Mouse (Mus musculus): ENCODE data around the gene Adap2.
"Not testable (repeated sequence)": the region's sequence is repeated elsewhere in the genome, so short reads cannot be mapped to it uniquely, and the experiment has no call there.

Adap2 gene

DNA sequence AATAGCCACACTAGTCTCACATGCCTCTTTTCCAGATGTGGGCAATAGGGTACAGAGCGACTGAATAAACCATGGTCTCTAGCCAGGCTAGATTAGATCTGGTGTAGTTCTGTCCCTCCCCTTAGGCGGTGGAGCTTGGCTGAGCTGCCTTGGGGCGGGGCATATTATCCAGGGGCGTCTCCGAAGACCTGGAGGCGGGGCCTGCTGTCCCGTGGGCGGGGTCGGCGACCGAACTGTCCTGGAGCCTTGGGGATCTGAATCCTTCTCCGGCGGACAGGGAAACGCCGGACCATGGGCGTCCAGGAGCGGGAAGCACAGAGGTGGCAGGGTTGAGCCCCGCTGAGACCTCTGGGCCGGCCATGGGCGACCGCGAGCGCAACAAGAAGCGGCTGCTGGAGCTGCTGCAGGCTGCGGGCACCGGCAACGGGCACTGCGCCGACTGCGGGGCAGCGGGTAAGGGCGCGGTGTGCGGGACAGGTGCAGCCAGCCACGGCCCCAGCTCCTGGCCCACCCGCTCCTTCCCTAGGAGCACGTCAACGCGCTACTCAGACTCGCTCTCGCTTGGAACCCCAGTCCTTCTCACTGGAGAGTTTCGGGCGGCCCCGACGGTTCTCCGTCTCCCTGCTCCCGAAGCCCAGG, at the start of gene Adap2:
Adap2 (plus strand) TSS at position 249 of the 639 bp plus-strand sequence.
- peak; percentile 95 to 98 for DNase-seq (ENCODE audit: inconsistent age in 2 of 2, low spot score in 1 of 2)

DNA sequence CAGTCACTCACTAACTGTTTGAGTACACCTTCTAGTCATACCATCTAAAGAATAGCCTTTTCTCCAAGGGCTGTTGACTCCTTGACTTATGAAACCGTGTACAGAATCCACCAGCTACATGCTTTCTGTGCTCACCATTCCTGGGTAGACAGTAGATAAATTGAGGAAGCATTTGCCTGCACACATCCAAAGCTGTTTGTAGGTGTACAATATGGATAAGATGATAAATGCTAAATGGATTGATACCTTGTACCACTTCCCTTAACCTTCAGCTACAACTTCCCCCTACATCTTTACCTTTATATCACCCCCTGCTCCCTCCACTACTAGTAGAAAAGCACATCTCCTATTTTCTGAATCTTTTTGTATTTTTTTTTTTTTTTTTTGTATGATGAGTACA, 49.5 kb upstream of the Adap2 start:
- DNase-seq (ENCODE audit: inconsistent age in 2 of 2, low spot score in 1 of 2), result no peak

DNA sequence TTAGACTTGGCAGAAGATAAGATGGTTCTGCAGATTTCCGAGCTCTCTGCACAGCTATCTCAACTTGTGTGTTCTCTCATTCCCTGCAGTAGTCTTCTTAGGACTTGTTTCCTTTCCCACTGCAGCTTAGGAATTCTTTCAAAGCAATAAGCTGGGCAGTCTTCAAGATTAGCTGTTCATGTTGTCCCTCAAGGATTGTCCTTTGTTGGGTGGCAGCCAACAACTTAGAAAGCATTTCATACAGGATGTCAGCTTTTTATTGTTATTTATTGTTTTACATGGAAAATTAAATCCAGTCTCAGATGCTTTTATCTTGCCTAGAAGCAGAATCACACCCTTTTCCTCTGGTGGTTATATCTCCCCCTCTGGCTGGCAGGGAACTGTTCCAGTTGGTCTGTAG, 37.5 kb upstream of the Adap2 start:
- DNase-seq (ENCODE audit: inconsistent age in 2 of 2, low spot score in 1 of 2), result peak in 1 of 2 experiments; percentile 50

DNA sequence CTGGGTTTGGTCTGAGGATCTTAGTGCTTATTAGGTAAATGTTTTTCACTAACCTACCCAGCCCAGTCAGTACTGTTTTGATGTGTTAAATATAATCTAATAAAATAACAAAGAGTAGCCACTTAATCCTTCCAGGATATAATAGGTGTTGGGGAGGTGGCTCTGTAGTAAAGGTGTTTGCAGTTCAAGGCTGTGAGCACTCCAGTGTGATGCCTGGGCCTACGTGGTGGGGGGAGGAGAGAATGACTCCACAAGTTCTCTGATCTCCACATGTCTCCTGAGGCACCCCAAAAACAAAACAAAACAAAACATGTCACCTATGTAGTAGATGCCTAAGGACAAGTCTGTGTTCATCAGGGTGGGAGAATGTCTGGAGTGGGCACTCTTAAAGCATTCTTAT, 21.9 kb upstream of the Adap2 start:
- no peak for DNase-seq (ENCODE audit: inconsistent age in 2 of 2, low spot score in 1 of 2)

DNA sequence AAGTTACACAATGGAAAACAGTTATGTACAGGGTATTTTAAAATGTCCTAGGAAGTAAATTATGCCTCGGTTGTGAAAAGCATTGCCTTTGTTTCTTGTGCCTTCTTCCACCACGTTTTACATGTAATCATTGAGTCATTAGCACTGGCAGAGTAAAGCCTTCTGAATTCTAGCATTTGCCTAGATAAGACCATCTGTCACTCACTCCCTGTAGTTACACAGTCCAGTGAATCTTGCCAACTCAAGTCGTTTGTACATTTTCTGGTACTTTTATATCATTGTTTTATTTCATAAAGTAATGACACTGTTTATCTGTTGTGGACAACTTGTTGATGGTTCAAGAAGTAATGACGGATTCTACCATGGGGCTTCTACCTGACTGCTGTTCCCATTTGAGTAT, 19.2 kb upstream of the Adap2 start:
- no peak for DNase-seq (ENCODE audit: inconsistent age in 2 of 2, low spot score in 1 of 2)

DNA sequence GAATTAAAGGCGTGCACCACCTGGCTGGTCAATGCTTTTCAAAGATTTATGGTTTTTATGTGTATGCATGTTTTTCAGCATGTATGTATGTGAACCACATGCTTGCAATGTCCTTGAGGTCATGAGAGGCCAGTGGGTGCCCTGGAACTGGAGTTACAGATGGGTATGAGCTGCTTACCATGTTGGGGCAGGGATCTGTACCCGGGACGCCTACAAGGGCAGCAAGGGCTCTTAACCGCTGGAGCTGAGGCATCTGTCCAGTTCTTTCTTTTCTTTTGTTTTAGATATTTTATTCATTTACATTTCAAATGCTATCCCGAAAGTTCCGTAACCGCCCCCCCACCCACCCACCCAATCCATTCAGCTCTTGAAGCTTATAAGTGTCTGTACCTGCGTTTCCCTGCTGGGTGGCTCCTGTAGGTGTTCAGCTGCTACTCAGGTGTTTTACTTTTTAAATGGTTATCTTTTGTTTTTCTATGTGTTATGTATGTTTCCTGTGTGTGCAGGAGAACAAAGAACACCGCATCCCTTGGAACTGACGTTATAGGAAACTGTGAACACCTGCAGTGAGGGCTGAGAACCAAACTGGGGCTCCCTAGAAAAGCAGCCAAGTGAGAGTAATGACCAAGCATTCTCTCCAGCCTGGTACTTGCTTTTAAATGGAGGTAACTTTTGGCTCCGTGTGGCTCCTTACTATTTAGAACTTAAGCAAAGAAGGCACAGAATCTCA, 17.8 kb upstream of the Adap2 start:
- no peak for DNase-seq (ENCODE audit: inconsistent age in 2 of 2, low spot score in 1 of 2)

DNA sequence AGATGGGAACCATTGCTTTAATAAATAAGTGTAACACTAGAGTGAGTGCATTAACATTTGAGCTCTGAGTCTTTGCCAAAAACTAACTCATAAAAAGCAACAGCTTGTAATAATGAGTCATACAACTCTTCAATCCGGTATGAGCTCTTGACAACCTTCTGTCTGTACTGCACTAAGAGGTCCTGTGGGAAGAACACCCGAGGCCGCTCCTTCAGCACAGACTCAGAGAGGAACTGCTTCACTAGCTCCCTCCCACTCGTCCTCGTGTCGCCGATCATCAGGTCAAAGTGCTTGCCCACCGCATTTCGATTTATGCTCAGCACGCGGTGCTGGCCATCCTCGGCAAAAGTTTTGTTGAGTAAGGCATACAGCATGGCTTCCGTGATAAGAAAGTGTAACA, 17.1 kb upstream of the Adap2 start:
- peak; percentile 56 to 64 for DNase-seq (ENCODE audit: inconsistent age in 2 of 2, low spot score in 1 of 2)

DNA sequence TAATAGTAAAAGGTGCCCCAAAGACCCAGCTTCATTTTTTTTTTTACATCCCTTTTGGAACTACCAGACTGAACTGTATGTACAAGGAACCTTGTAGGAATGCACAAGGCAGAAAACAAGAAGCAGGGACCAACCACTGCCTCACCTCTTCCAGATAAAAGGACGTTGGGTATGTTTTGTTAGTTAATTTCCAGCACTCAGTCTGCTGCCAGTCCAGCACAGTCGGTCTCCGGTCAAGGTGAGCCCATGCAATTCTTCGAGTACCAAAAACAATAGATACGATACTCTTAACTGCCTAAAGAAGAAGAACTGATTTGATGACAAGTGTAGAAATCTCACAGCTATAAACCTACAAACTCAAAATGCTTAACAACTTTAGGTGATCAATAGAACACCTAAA, 16.1 kb upstream of the Adap2 start:
- no peak for DNase-seq (ENCODE audit: inconsistent age in 2 of 2, low spot score in 1 of 2)

DNA sequence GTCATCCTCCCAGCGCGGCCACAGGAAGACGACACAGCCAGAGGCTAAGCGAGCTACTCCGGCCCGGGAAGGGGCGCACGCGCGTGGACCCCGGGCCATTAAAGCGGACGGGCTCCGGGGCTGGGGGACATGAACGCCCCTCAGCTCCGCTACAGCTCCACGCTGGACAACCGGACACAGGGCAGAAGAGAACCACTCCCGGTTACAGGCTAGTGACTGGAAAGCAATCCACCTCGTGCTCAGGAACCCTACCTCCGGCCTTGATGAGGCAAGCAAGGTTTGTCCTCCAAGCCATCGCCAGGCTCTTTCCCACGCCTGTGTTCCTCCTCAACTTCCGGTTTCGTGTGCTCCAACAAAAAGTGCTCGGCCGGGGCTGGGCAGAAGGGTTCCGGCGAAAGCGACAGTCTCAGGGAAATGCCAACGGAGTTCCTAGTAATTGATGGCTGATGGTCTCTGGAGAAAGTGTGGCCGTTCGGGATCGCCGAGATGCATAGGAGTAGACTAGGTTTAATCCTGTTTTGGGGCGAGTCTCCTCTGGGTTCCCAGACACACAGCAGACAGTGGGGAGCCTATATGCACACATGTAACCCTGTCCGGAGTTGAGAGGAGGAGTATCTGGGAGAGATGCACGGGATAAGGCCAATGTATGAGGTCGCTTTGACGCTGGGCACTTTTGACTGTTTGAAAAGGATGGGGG, 11.9 kb upstream of the Adap2 start, which contains the start of gene Tefm:
Tefm (minus strand) TSS at position 351 of the 697 bp plus-strand sequence.
- DNase-seq (ENCODE audit: inconsistent age in 2 of 2, low spot score in 1 of 2), result peak; percentile 88 to 96

DNA sequence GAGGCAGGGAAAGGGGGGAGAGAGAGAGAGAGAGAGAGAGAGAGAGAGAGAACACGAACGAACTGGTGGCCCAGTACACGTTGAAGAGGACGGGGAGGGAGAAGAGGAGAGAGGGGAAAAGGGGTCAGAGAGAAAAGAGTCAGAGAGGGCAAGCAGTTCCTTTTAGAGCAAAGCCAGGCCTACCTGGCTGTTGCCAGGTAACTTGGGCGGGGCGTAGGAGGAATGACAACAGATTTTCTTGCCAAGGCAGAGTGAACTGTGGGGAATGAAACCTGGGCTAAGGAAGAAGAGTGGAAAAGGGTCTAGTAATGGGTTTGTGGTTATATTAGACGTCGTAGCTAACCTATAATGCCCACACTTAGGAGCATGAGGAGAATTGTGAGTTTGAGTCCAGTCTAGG, 11.0 kb upstream of the Adap2 start:
- no peak for DNase-seq (ENCODE audit: inconsistent age in 2 of 2, low spot score in 1 of 2)

DNA sequence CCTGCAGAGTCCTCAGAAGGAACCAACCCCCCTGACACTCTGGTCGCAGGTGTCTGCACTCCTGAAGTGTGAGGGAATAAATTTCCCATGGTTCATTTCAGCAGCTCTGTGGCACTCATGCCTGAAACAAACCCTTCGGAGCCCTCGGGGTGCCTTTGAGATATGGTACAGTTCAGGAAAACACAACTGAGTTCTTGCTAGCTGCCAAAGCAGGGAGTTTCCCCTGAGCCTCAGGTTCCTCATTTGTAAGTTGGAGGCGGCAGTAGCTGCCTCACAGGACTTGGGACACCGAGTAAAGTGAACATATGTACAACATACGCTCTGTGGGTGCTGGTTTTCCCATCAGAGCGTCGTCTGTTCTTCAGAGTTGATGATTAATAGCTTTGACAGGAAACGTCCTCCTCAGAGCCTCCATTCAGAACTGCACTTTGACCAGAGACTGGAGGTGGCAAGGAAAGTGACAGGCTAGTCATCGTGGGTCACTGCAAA, 8.1 kb upstream of the Adap2 start:
- DNase-seq (ENCODE audit: inconsistent age in 2 of 2, low spot score in 1 of 2), result no peak

DNA sequence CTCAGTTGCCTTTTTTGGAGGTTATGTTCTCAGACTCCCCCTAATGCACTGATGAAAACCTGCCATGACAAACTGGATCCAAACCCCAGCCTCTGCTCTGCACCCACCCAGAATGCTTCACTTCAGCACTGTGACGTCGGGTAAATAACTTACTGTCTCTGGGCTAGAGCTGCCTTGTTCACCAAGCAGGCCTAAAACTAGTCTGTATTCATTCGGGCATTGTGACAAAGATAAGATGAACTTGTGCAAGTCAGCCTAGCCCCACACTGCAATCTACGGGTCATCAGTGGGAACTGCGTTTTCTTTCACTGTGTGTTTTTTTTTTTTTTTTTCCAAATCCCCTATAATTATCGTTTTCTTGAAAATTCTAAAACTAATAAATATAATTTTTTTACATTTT, 6.2 kb upstream of the Adap2 start:
- no peak for DNase-seq (ENCODE audit: inconsistent age in 2 of 2, low spot score in 1 of 2)

DNA sequence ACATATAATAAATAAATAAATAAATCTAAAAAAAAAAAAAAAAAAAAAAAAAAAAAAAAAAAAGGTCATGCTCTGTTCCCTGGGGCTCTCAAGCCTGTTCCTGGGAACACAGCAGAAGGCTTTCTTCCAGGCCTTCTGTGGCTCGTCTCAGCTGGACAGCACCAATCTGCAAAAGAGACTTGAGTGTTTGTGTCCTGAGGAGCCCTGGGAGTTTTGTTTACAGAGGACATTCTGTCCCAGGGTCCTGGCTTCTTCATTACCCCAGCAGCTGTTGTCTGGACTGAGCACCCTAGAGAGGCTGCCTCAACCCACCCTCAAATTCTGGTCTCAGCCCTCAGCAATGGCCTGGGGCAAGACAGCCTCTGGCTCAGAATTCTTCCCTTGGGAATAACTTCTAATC, 5.6 kb upstream of the Adap2 start:
- no peak for DNase-seq (ENCODE audit: inconsistent age in 2 of 2, low spot score in 1 of 2)

DNA sequence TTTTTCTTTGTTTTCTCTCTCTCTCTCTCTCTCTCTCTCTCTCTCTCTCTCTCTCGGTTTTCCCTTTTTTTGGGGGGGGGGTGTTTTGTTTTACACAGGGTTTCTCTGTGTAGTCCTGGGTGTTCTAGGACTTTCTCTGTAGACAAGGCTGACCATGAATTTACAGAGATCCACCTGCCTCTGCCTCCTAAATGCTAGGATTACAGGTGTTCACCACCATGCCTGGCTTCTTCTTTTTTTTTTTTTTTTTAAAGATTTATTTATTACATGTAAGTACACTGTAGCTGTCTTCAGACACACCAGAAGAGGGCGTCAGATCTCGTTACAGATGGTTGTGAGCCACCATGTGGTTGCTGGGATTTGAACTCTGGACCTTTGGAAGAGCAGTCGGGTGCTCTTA, 4.9 kb upstream of the Adap2 start:
- not testable (repeated sequence) for DNase-seq (ENCODE audit: inconsistent age in 2 of 2, low spot score in 1 of 2)

DNA sequence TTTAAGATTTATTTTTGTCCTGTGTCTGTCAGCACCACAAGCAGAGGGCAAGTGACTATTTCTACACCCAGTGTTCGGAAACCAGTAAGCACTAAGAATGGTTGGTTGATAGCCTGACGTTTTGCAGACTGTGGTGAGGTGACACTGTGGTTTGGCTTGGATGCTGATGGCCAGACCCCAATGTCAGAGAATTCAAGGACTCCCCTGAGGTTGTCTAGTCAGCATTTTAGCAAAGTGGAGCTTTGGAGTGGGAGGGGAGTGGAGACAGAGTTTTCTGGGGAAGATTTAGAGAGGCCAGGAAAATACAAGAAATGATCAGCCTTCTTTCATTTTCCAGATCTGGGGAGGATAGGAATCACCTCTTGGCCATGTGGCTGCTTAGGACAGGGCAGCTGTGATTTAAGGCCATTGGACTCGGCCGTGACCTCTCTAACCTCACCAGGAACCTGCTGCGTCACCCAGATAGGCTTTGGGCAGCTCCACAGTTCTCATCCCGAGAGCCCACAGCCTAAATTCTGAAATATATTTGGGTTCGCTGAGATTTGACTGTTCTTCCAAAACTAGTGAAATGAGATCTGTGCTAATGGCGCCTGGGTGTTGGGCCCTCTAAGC, 4.4 kb upstream of the Adap2 start:
- DNase-seq (ENCODE audit: inconsistent age in 2 of 2, low spot score in 1 of 2), result peak; percentile 38 to 67

DNA sequence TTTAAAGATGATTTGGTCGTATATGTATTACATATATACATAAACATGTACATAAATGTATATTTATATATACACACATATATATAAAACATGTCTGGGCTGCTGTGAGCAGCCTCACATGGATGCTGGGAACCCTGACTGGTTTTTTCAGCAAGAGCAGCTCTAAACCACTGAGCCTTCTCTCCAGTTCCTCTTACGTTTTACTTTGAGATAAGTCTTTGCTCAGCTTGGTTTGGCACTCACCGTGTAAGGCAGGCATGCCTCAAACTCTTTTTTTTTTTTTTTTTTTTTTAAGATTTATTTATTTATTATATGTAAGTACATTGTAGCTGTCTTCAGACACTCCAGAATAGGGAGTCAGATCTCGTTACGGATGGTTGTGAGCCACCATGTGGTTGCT, 3.3 kb upstream of the Adap2 start:
- no peak for DNase-seq (ENCODE audit: inconsistent age in 2 of 2, low spot score in 1 of 2)

DNA sequence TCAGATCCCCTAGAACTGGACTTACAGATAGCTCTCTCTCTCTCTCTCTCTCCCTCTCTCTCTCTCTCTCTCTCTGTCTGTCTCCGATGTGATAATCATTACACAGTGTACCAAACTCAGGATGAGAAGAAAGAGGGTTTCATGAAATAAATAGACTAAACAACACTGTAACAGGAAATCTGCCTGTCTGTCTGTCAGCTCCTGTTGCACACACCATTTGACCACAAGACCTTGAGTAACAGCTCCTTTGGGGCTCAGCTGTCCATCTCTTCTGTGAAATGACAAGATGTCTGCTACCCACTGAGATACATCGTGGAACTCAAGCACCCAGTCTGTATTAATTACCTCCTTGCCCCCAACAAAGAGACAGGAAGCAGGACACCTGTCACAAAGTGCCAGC, 2.4 kb upstream of the Adap2 start:
- no peak for DNase-seq (ENCODE audit: inconsistent age in 2 of 2, low spot score in 1 of 2)

DNA sequence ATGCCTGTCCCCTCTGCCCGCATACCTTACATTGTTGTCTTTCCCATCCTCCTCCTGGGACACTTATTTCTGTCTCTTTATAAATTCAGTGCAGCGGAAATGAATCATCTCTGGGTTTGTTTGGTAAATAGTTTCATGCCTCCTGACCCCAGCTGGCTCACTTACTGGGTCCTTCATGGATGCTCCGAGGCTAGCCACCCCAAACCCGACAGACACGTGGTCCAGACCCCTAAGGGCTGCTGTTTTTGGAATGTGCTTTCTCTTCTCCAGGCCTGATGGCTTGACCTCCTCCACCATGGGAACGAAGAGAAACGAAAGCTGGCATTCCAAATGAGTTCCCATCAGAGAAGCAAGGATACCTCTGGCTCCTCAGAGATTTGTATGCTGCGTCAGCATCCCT, 1.5 kb upstream of the Adap2 start:
- no peak for DNase-seq (ENCODE audit: inconsistent age in 2 of 2, low spot score in 1 of 2)

DNA sequence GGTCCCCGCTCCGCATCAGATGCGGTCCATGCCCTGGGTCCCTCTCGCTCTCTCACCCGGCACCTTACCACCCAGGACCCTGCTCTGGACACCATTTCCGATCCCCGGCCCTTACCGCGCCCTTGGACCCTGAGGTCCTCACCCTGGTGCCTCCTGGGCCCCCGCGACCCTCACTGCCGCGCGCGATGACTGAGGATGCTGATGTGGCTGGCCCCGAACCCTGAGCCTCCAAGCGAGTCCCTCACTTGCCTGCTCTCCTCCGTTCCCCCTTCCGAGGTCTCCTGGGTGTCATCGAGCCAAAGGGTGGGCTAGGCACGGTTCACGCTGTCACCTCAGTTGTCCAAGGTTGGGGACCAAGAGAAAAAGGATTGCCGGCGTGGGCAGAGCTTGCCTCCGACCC, 596 bp downstream of the Adap2 start:
- no peak for DNase-seq (ENCODE audit: inconsistent age in 2 of 2, low spot score in 1 of 2)

DNA sequence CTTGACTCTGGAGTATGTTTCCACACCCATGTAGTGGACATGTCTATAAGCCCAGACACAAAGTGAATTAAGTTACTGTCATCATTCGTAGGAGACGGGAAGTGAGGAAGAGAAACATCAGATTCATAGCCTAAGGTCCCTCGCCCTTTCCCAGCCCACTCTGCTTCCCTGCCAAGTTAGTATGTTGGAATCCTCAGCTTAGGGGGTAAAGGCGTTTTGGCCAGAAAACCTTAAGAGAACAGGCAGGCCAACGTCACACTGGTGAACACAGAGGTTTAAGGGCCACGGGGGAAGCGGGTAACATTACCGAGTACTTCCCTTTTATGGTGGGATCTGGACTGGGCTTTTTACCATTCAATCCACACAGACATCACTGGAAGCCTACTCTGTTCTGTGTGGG, 1.6 kb downstream of the Adap2 start:
- no peak for DNase-seq (ENCODE audit: inconsistent age in 2 of 2, low spot score in 1 of 2)

DNA sequence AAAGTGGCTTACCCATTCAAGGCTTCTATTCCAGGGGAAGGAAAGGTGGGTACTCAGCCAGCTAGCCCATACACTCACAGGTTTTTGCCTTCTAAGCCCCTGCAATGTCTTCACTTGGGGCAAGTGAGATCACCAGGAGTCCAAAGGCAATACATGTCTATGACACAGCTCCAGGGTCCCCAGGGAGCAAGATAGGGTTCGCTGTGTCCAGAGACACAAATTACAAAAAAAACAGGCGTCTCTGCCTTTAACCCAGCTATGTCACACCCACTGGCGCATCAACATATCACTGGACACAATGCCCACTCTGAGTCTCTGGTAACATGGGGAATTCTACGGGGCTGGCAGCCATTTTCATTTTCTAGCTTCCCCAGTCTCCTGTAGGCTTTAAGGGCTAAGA, 2.1 kb downstream of the Adap2 start:
- no peak for DNase-seq (ENCODE audit: inconsistent age in 2 of 2, low spot score in 1 of 2)

DNA sequence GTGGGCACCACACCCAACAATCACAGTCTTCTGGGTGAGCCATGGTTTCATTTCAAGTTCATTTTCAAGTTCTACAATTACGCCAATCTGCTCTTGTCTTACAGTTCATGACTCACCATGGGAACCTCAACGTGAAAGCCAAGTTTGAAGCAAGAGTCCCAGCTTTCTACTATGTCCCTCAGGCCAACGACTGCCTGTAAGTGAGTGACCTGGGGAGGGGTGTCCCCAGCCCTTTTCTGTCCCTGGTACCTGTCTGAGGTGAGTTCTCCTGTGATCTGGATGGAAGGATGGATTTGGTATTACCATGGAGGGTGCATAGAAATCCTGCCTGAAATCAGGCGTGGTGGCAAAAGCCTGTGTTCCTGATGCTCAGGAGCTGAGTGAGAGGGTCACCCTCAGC, 2.9 kb downstream of the Adap2 start:
- peak in 1 of 2 experiments; percentile 58 for DNase-seq (ENCODE audit: inconsistent age in 2 of 2, low spot score in 1 of 2)

Measured in adrenal gland, adult (tissue).